Mouse (Mus musculus): Measurements from ENCODE around the gene Actr1a. TPM values are rescaled to one million over a fixed set of nuclear protein-coding genes. Genes with fewer than 3 reads are reported as not detected.

The Actr1a gene
- total RNA-seq, 2 experiments from 2014 or later, result 49.4 to 51.8 TPM

- intact Hi-C loops (cut with DNase I), result no loop called here
- no peak for DNase-seq
Measured at GRCm38 (mm10) chr19:46357344-46358280, 37.9 kb downstream of the Actr1a start.

- intact Hi-C loops (cut with DNase I), result no loop called here
- DNase-seq, result peak; percentile 54 to 68
Measured at GRCm38 (mm10) chr19:46356701-46357138, 38.8 kb downstream of the Actr1a start.

GRCm38 (mm10) chr19:46350168-46350932, 45.2 kb downstream of the Actr1a start, which contains the start of gene 2310034G01Rik:
2310034G01Rik (minus strand) TSS chr19:46350302.
- intact Hi-C loops (cut with DNase I), result no loop called here
- DNase-seq, result no peak

GRCm38 (mm10) chr19:46349550-46349949, 46.0 kb downstream of the Actr1a start:
- no peak for DNase-seq
- intact Hi-C loops (cut with DNase I), result no loop called here

GRCm38 (mm10) chr19:46348761-46349458, 46.6 kb downstream of the Actr1a start:
- intact Hi-C loops (cut with DNase I), result no loop called here
- peak; percentile 64 to 66 for DNase-seq

GRCm38 (mm10) chr19:46347936-46348668, 47.4 kb downstream of the Actr1a start:
- DNase-seq, result no peak
- intact Hi-C loops (cut with DNase I), result no loop called here

GRCm38 (mm10) chr19:46347146-46347545, 48.4 kb downstream of the Actr1a start:
- intact Hi-C loops (cut with DNase I), result no loop called here
- no peak for DNase-seq

GRCm38 (mm10) chr19:46344710-46345419, 50.7 kb downstream of the Actr1a start:
- DNase-seq, result no peak
- intact Hi-C loops (cut with DNase I), result loop anchor here (5.0 kb wide), 1 partner anchor 107 kb away; no protein-coding TSS in a partner anchor

- DNase-seq, result no peak
- intact Hi-C loops (cut with DNase I), result no loop called here
Measured at GRCm38 (mm10) chr19:46339287-46339971, 56.1 kb downstream of the Actr1a start.

GRCm38 (mm10) chr19:46338942-46339286, 56.6 kb downstream of the Actr1a start:
- DNase-seq, result no peak
- intact Hi-C loops (cut with DNase I), result no loop called here

GRCm38 (mm10) chr19:46338331-46338936, 57.1 kb downstream of the Actr1a start, which contains the start of gene Cuedc2:
Cuedc2 (minus strand) TSS chr19:46338702.
- intact Hi-C loops (cut with DNase I), result no loop called here
- peak; percentile 95 to 100 for DNase-seq

- DNase-seq, result no peak
- intact Hi-C loops (cut with DNase I), result no loop called here
Measured at GRCm38 (mm10) chr19:46337719-46338330, 57.7 kb downstream of the Actr1a start.

- DNase-seq, result no peak
- intact Hi-C loops (cut with DNase I), result no loop called here
Measured at GRCm38 (mm10) chr19:46333906-46334305, 61.6 kb downstream of the Actr1a start.

- no peak for DNase-seq
- intact Hi-C loops (cut with DNase I), result no loop called here
Measured at GRCm38 (mm10) chr19:46332721-46333339, 62.7 kb downstream of the Actr1a start.

GRCm38 (mm10) chr19:46331936-46332335, 63.6 kb downstream of the Actr1a start:
- DNase-seq, result no peak

GRCm38 (mm10) chr19:46331326-46331725, 64.2 kb downstream of the Actr1a start:
- DNase-seq, result no peak
- intact Hi-C loops (cut with DNase I), result no loop called here

More at GRCm38 (mm10) chr19:46331936-46332335, 63.6 kb downstream of the Actr1a start:
- intact Hi-C loops (cut with DNase I), result no loop called here

GRCm38 (mm10) chr19:46330696-46331095, 64.9 kb downstream of the Actr1a start:
- DNase-seq, result no peak
- intact Hi-C loops (cut with DNase I), result no loop called here
